Mouse (Mus musculus) bone marrow macrophage, adult 2 months (primary cell): ENCODE data around the gene Ccdc86. TPM values are rescaled to one million over a fixed set of nuclear protein-coding genes. Genes with fewer than 3 reads are reported as not detected.

Experiments used
- H3K27ac ChIP-seq: 2 replicates; pipeline ENCODE4 v1.5.1; 2012; ENCODE audit warnings: low read depth, low read length; ENCODE audit not compliant: insufficient read depth
- H3K4me1 ChIP-seq: 2 replicates; pipeline ENCODE4 v1.6.1; 2012; ENCODE audit warnings: low read length; ENCODE audit not compliant: control insufficient read depth, insufficient read depth
- H3K4me3 ChIP-seq: 2 replicates; pipeline ENCODE4 v1.5.1; 2012; ENCODE audit warnings: mild to moderate bottlenecking, low read length, moderate library complexity; ENCODE audit not compliant: insufficient read depth
- CTCF ChIP-seq: IDR thresholded peaks from 2 replicates; pipeline ENCODE4 v1.5.1; 2012; ENCODE audit warnings: low read depth, mild to moderate bottlenecking, low read length, moderate library complexity
- POLR2A ChIP-seq: IDR thresholded peaks from 2 replicates; pipeline ENCODE4 v1.6.1; 2012; ENCODE audit warnings: mild to moderate bottlenecking, low read depth, low read length, borderline replicate concordance
- polyA plus RNA-seq: library from polyadenylated mRNA; stranded (reverse); fragments of >200 nt; gene quantifications from 2 replicates; pipeline ENCODE4 v1.2.4, GENCODE M21; 2012; ENCODE audit not compliant: missing spikeins, insufficient read depth, insufficient read length

The Ccdc86 gene
- polyA plus RNA-seq, 1 experiment = 11.1 TPM

GRCm38 (mm10) chr19:10949558-10949957, 492 bp upstream of the Ccdc86 start:
- Histone ChIP-seq H3K4me1 (peaks cover 47% of the 10 kb centered on the region), H3K27ac (peak overlapping the region; percentile 68), H3K4me3 (peak overlapping the region; percentile 48)
- TF ChIP-seq POLR2A = no peak
- no peak for TF ChIP-seq CTCF

- Histone ChIP-seq H3K4me3 (peak overlapping the region; percentile 91), H3K27ac (peak overlapping the region; percentile 72), H3K4me1 (peaks cover 54% of the 10 kb centered on the region)
- TF ChIP-seq CTCF (no peak), POLR2A (no peak)
Measured at GRCm38 (mm10) chr19:10948416-10948815, 650 bp downstream of the Ccdc86 start.

- TF ChIP-seq POLR2A = no peak
- TF ChIP-seq CTCF = no peak
- Histone ChIP-seq H3K4me1 (peaks cover 46% of the 10 kb centered on the region), H3K27ac (peak overlapping the region; percentile 72), H3K4me3 (peak overlapping the region; percentile 91)
Measured at GRCm38 (mm10) chr19:10947219-10947618, 1.8 kb downstream of the Ccdc86 start.

- peak overlapping the region; percentile 91 for H3K4me3 ChIP-seq
- peak overlapping the region; percentile 72 for H3K27ac ChIP-seq
- TF ChIP-seq CTCF (no peak), POLR2A (no peak)
- H3K4me1 ChIP-seq = peaks cover 39% of the 10 kb centered on the region
Measured at GRCm38 (mm10) chr19:10946506-10946905, 2.6 kb downstream of the Ccdc86 start.

- Histone ChIP-seq H3K27ac (no peak overlapping the region), H3K4me3 (no peak overlapping the region), H3K4me1 (peaks cover 26% of the 10 kb centered on the region)
- no peak for TF ChIP-seq CTCF
- TF ChIP-seq POLR2A = no peak
Measured at GRCm38 (mm10) chr19:10943955-10944354, 5.1 kb downstream of the Ccdc86 start.

- H3K4me3 ChIP-seq = no peak overlapping the region
- no peak for TF ChIP-seq POLR2A
- no peak for TF ChIP-seq CTCF
- H3K4me1 ChIP-seq = peaks cover 17% of the 10 kb centered on the region
- no peak overlapping the region for H3K27ac ChIP-seq
Measured at GRCm38 (mm10) chr19:10940801-10941457, 8.1 kb downstream of the Ccdc86 start.

GRCm38 (mm10) chr19:10940097-10940800, 8.8 kb downstream of the Ccdc86 start:
- Histone ChIP-seq H3K27ac (no peak overlapping the region), H3K4me3 (no peak overlapping the region), H3K4me1 (peaks cover 14% of the 10 kb centered on the region)
- TF ChIP-seq CTCF (no peak), POLR2A (no peak)

- Histone ChIP-seq H3K4me3 (no peak overlapping the region), H3K4me1 (no peaks in the 10 kb centered on the region), H3K27ac (no peak overlapping the region)
- no peak for TF ChIP-seq POLR2A
- no peak for TF ChIP-seq CTCF
Measured at GRCm38 (mm10) chr19:10938771-10939170, 10.3 kb downstream of the Ccdc86 start.

- no peak within 1 kb of the TSS for H3K4me3 ChIP-seq
- no peak within 1 kb of the TSS for H3K27ac ChIP-seq
Measured at GRCm38 (mm10) chr19:10937110-10937563, 11.9 kb downstream of the Ccdc86 start, which contains the start of gene Ptgdr2. Gene Ptgdr2, plus strand, starts transcription at chr19:10937160.

GRCm38 (mm10) chr19:10936077-10936476, 13.0 kb downstream of the Ccdc86 start:
- no peak overlapping the region for H3K4me3 ChIP-seq
- TF ChIP-seq POLR2A = no peak
- TF ChIP-seq CTCF = peak; percentile 7; the same call in 1 of the 2 replicates
- no peak overlapping the region for H3K27ac ChIP-seq
- H3K4me1 ChIP-seq = no peaks in the 10 kb centered on the region

More at GRCm38 (mm10) chr19:10937110-10937563, 11.9 kb downstream of the Ccdc86 start, which contains the start of gene Ptgdr2:
- no peak for TF ChIP-seq POLR2A
- no peak for TF ChIP-seq CTCF
- no peaks in the 10 kb centered on the region for H3K4me1 ChIP-seq
